Mouse (Mus musculus) E14TG2a.4 (cell line): Measurements from ENCODE around the gene Creb3l2.

ENCODE experiments used
- H3K27me3 ChIP-seq: 2 replicates; pipeline ENCODE4 v1.6.1; 2014; ENCODE audit warnings: low read length, control low read depth; ENCODE audit not compliant: insufficient read depth
- H3K36me3 ChIP-seq: 2 replicates; pipeline ENCODE4 v1.6.1; 2014; ENCODE audit warnings: low read length, control low read depth; ENCODE audit not compliant: insufficient read depth
- H3K4me1 ChIP-seq: replicated peaks from 2 replicates; pipeline ENCODE4 v1.6.1; 2014; ENCODE audit warnings: low read depth, low read length, control low read depth
- H3K4me3 ChIP-seq: replicated peaks from 2 replicates; pipeline ENCODE4 v1.5.1; 2014; ENCODE audit warnings: mild to moderate bottlenecking, low read length
- H3K9me3 ChIP-seq: 2 replicates; pipeline ENCODE4 v1.6.1; 2014; ENCODE audit warnings: low read length, control low read depth
- CTCF ChIP-seq: conservative IDR thresholded peaks from 2 replicates; pipeline ENCODE4 v1.5.1; 2014; ENCODE audit warnings: low read length
- NANOG ChIP-seq: IDR thresholded peaks from 2 replicates; pipeline ENCODE4 v1.6.1; 2014; ENCODE audit warnings: borderline replicate concordance, low read length, mixed read lengths
- POU5F1 ChIP-seq: IDR thresholded peaks from 2 replicates; pipeline ENCODE4 v1.6.1; 2014; ENCODE audit warnings: low read length, borderline replicate concordance

Gene Creb3l2

DNA sequence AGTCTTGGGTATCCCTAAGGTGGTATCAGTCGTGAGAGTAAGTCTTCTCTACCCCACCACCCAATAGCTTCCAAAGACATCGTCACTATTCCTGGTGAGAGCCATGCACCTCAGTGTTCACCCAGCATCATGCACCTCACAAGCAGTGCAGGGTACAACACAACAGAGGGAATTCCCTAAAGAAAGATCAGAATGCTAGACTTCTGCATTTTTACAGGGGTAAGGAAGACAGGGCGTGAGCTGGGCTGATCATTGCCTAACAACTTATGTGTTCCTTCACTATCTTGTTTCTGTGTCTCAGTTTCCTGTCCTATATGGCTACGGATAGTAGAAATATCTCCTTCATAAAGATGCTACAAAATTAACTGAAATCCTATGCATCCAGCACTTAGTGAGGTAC, 155.8 kb downstream of the Creb3l2 start:
- no peaks in the 10 kb centered on the region for H3K36me3 ChIP-seq
- H3K4me1 ChIP-seq, result no peaks in the 10 kb centered on the region
- H3K9me3 ChIP-seq, result no peaks in the 10 kb centered on the region
- no peaks in the 10 kb centered on the region for H3K27me3 ChIP-seq
- TF ChIP-seq POU5F1, result no peak
- no peak for TF ChIP-seq NANOG
- no peak for TF ChIP-seq CTCF
- no peak overlapping the region for H3K4me3 ChIP-seq

DNA sequence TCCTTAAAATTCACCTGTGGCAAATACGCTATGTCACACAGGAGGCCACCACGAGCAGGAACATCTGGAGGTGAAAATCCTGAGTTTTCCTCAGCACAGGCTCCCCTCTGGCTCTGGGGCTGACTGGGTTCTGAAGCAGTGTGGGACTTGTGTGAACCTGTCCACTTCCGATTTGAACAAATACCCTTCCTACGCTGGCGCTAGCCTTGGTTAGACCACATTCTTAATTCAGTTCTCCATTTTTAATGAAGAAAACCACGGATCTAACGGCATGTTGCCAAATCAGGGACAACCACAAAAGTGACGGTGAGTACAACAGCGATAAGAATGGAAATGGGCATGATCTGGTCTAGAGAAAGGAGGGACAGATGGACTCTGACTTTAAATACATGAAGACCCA, 157.1 kb downstream of the Creb3l2 start:
- no peaks in the 10 kb centered on the region for H3K9me3 ChIP-seq
- no peaks in the 10 kb centered on the region for H3K4me1 ChIP-seq
- H3K36me3 ChIP-seq, result no peaks in the 10 kb centered on the region
- TF ChIP-seq POU5F1, result no peak
- TF ChIP-seq CTCF, result no peak
- no peak for TF ChIP-seq NANOG
- no peaks in the 10 kb centered on the region for H3K27me3 ChIP-seq
- H3K4me3 ChIP-seq, result no peak overlapping the region

DNA sequence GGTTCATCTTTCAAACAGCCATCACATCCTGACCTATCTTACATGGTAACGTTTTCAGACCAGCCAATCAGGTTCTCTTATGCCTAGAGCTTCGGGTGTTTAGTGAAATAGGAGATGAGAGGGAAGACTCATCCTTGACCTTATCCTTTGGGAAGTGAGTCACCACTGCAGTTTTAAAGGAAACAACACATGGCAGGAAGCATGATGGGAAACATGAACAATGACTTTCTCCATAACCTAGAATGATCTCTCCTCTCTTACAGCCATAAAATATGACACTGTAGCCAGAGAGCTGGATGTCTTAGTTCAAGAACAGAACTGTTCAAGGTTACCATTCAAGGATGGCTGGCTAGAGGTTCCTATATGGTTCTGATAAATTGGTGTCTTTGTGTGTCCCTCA, 158.6 kb downstream of the Creb3l2 start:
- no peaks in the 10 kb centered on the region for H3K4me1 ChIP-seq
- TF ChIP-seq NANOG (no peak), CTCF (no peak), POU5F1 (no peak)
- H3K4me3 ChIP-seq, result no peak overlapping the region

DNA sequence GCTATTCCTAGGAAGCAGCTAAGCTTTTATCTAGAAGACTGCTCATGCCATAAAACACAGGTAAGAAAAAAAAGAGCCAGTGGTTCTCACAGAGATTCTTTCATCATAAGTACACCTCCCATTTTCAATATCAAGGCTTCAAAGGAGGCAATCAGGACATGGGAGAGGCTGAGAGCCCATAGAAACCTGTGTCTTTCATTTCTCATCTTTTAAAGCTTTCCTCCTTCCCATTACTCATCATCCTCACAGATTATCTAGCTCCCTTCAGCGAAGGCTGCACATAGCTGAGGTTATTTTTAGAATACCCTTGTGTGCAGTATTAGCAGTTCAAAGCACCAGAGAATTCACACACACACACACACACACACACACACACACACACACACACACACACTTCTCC, 159.3 kb downstream of the Creb3l2 start:
- Histone ChIP-seq H3K4me1 (no peaks in the 10 kb centered on the region), H3K4me3 (no peak overlapping the region), H3K9me3 (no peaks in the 10 kb centered on the region), H3K27me3 (no peaks in the 10 kb centered on the region), H3K36me3 (no peaks in the 10 kb centered on the region)
- TF ChIP-seq NANOG (no peak), CTCF (no peak), POU5F1 (no peak)

More for the DNA sequence above, 158.6 kb downstream of the Creb3l2 start:
- Histone ChIP-seq H3K36me3 (no peaks in the 10 kb centered on the region), H3K9me3 (no peaks in the 10 kb centered on the region), H3K27me3 (no peaks in the 10 kb centered on the region)
